Mouse (Mus musculus) kidney, adult 18-20 months (tissue): ENCODE data around the gene Brap.
A peak's percentile ranks its signal among the peaks of the same experiment; 100 is the strongest.
"Not testable (repeated sequence)": the region's sequence is repeated elsewhere in the genome, so short reads cannot be mapped to it uniquely, and the experiment has no call there.

Source experiments
- DNase-seq: peaks from one replicate; pipeline ENCODE4 v3.0.0; 2021

The Brap gene

GRCm38 (mm10) chr5:121660059-121660896 lies at the start of gene Brap, which contains the start of gene Acad10:
Gene Brap (plus strand): TSS chr5:121660563.
Gene Acad10 (minus strand): TSS chr5:121660514.
- DNase-seq = peak; percentile 95

- no peak for DNase-seq
Observed at GRCm38 (mm10) chr5:121612036-121612435, 48.3 kb upstream of the Brap start.

- not testable (repeated sequence) for DNase-seq
Observed at GRCm38 (mm10) chr5:121614921-121615320, 45.4 kb upstream of the Brap start.

GRCm38 (mm10) chr5:121618592-121619513 lies 41.5 kb upstream of the Brap start, which contains the start of gene Acad12:
Gene Acad12 (minus strand): TSS chr5:121618938.
- DNase-seq = peak; percentile 87

GRCm38 (mm10) chr5:121621102-121621501 lies 39.3 kb upstream of the Brap start:
- DNase-seq = no peak

GRCm38 (mm10) chr5:121623241-121623640 lies 37.1 kb upstream of the Brap start:
- no peak for DNase-seq

GRCm38 (mm10) chr5:121627871-121628270 lies 32.5 kb upstream of the Brap start:
- DNase-seq = peak; percentile 81

GRCm38 (mm10) chr5:121631106-121631647 lies 29.2 kb upstream of the Brap start:
- DNase-seq = peak; percentile 25

- DNase-seq = no peak
Observed at GRCm38 (mm10) chr5:121632804-121633203, 27.6 kb upstream of the Brap start.

- no peak for DNase-seq
Observed at GRCm38 (mm10) chr5:121634668-121635067, 25.7 kb upstream of the Brap start.

- no peak for DNase-seq
Observed at GRCm38 (mm10) chr5:121637296-121637695, 23.1 kb upstream of the Brap start.

- DNase-seq = no peak
Observed at GRCm38 (mm10) chr5:121639601-121640000, 20.8 kb upstream of the Brap start.

GRCm38 (mm10) chr5:121649134-121649533 lies 11.2 kb upstream of the Brap start:
- no peak for DNase-seq

- no peak for DNase-seq
Observed at GRCm38 (mm10) chr5:121654526-121654925, 5.8 kb upstream of the Brap start.

- DNase-seq = peak; percentile 38
Observed at GRCm38 (mm10) chr5:121656866-121657265, 3.5 kb upstream of the Brap start.

GRCm38 (mm10) chr5:121657656-121658055 lies 2.7 kb upstream of the Brap start:
- DNase-seq = not testable (repeated sequence)

- DNase-seq = no peak
Observed at GRCm38 (mm10) chr5:121660897-121661254, 513 bp downstream of the Brap start.

GRCm38 (mm10) chr5:121661494-121661893 lies 1.1 kb downstream of the Brap start:
- no peak for DNase-seq

- DNase-seq = no peak
Observed at GRCm38 (mm10) chr5:121663456-121663855, 3.1 kb downstream of the Brap start.

- DNase-seq = no peak
Observed at GRCm38 (mm10) chr5:121664078-121664477, 3.7 kb downstream of the Brap start.

- DNase-seq = no peak
Observed at GRCm38 (mm10) chr5:121664971-121665370, 4.6 kb downstream of the Brap start.

- peak; percentile 33 for DNase-seq
Observed at GRCm38 (mm10) chr5:121667067-121667466, 6.7 kb downstream of the Brap start.

GRCm38 (mm10) chr5:121668411-121668810 lies 8.0 kb downstream of the Brap start:
- no peak for DNase-seq
